Mouse (Mus musculus) ES-E14 (cell line): ENCODE data around the gene Rundc3a.

Source experiments
- CHD2 ChIP-seq: IDR thresholded peaks from 2 replicates; pipeline ENCODE4 v1.6.1; 2014; ENCODE audit warnings: mild to moderate bottlenecking, low read depth, low read length, inconsistent platforms
- HCFC1 ChIP-seq: IDR thresholded peaks from 2 replicates; pipeline ENCODE4 v1.6.1; 2012; ENCODE audit warnings: low read length, inconsistent platforms, borderline replicate concordance; ENCODE audit not compliant: insufficient read depth
- MAFK ChIP-seq: IDR thresholded peaks from 2 replicates; pipeline ENCODE4 v1.6.1; 2014; ENCODE audit warnings: mild to moderate bottlenecking, low read depth, low read length, inconsistent platforms; ENCODE audit not compliant: insufficient read depth
- ZC3H11A ChIP-seq: IDR thresholded peaks from 2 replicates; pipeline ENCODE4 v1.6.1; 2012; ENCODE audit warnings: low read depth, mild to moderate bottlenecking, inconsistent platforms, low read length, borderline replicate concordance
- ZNF384 ChIP-seq: IDR thresholded peaks from 2 replicates; pipeline ENCODE4 v1.6.1; 2012; ENCODE audit warnings: low read depth, low read length, inconsistent platforms

DNA sequence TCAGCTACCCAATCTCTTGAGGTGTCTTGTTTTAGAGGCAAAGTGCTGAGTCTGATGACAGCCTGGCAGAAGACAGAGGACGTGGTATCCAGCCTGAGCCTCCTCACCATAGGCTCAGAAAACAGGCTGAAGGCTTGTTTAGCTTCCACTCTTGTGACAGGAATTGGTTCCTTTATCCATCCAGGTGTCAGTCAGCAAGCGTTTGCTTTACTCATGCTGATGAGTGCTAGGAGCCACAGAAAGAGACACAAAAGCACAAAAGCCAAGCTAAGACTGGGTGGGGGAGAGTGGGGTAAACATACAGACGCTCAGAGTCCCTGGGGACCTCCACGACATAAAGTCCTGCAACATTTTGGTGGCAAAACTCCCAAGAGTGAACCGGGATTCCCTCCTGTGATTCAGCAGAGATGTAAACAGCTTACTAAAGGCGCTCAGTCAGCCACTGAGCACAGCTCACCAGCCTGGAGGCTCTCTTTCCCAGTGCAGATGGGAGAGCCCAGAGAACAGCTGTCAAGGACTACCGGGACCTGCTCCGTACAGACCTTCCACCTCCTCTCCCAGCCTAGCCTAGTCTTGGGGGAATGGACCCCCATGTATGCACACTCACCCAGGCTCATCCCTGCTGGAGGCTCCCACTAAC lies 16.9 kb upstream of the Rundc3a start:
- TF ChIP-seq ZC3H11A = no peak
- no peak for TF ChIP-seq MAFK
- no peak for TF ChIP-seq CHD2
- TF ChIP-seq ZNF384 = no peak
- TF ChIP-seq HCFC1 = no peak
